Mouse (Mus musculus) midbrain, postnatal 0 days (tissue): ENCODE data around the gene Fam131c. TPM values are rescaled to one million over a fixed set of nuclear protein-coding genes. Genes with fewer than 3 reads are reported as not detected.
A peak's percentile ranks its signal among the peaks of the same experiment; 100 is the strongest.

Experiments
- ATAC-seq: fragments of 200-750 bp; cut with Nextera tagmentation; 2 replicates; pipeline ENCODE4 v1.8.0; 2017; ENCODE audit warnings: moderate number of reproducible peaks, mild to moderate bottlenecking, moderate TSS enrichment, moderate library complexity; ENCODE audit not compliant: low FRiP score
- DNase-seq: peaks from one replicate; pipeline ENCODE4 v3.0.0-alpha.2; 2015; ENCODE audit warnings: low spot score
- H3K27ac ChIP-seq: fragments of 300-500 bp; sonication (generic); 2 replicates; pipeline ENCODE4 v1.5.1; 2014; ENCODE audit warnings: low read depth, mild to moderate bottlenecking, low read length, mixed read lengths
- H3K27me3 ChIP-seq: fragments of 300-500 bp; sonication (generic); 2 replicates; pipeline ENCODE4 v1.6.1; 2014; ENCODE audit warnings: low read length, control low read depth, mixed read lengths; ENCODE audit not compliant: insufficient read depth
- H3K36me3 ChIP-seq: fragments of 300-500 bp; sonication (generic); 2 replicates; pipeline ENCODE4 v1.6.1; 2014; ENCODE audit warnings: low read length, control low read depth, mixed read lengths; ENCODE audit not compliant: insufficient read depth
- H3K4me1 ChIP-seq: fragments of 300-500 bp; sonication (generic); 2 replicates; pipeline ENCODE4 v1.6.1; 2014; ENCODE audit warnings: mild to moderate bottlenecking, control low read depth, antibody characterized with exemption, low read length, mixed read lengths; ENCODE audit not compliant: insufficient read depth
- H3K4me2 ChIP-seq: fragments of 300-500 bp; sonication (generic); 2 replicates; pipeline ENCODE4 v1.6.1; 2014; ENCODE audit warnings: low read depth, mild to moderate bottlenecking, low read length, mixed read lengths; ENCODE audit not compliant: poor library complexity, severe bottlenecking
- H3K4me3 ChIP-seq: fragments of 300-500 bp; sonication (generic); 2 replicates; pipeline ENCODE4 v1.5.1; 2014; ENCODE audit warnings: low read depth, mild to moderate bottlenecking, low read length, moderate library complexity
- H3K9ac ChIP-seq: fragments of 300-500 bp; sonication (generic); replicated peaks from 2 replicates; pipeline ENCODE4 v1.6.1; 2014; ENCODE audit warnings: mild to moderate bottlenecking, low read length, moderate library complexity, mixed read lengths; ENCODE audit not compliant: poor library complexity, severe bottlenecking
- H3K9me3 ChIP-seq: fragments of 300-500 bp; sonication (generic); 2 replicates; pipeline ENCODE4 v1.6.1; 2016; ENCODE audit warnings: low read length, control low read depth
- CTCF ChIP-seq: IDR thresholded peaks from 2 replicates; pipeline ENCODE4 v1.5.1; 2016; ENCODE audit warnings: antibody characterized with exemption, mild to moderate bottlenecking
- WGBS: fragments of 180-500 bp; shearing (Covaris S2); extraction: QIAGEN DNeasy Blood & Tissue Kit; methylation state at CpG from one replicate; pipeline ENCODE4 v1.1.7; 2014; 5-methylcytosine and 5-hydroxymethylcytosine counted together
- polyA plus RNA-seq: library from polyadenylated mRNA; unstranded; fragments of >200 nt; fragmentation: Nextera tagmentation; extraction: Ambion mirVana; gene quantifications from 2 replicates; pipeline ENCODE4 v1.2.1, GENCODE M21; 2015
- total RNA-seq: library from RNA; depleted of rRNA; stranded (reverse); fragments of >200 nt; gene quantifications from 2 replicates; pipeline ENCODE4 v1.2.3, GENCODE M21; 2014

The Fam131c gene
- total and polyA plus RNA-seq, 2 experiments from 2014 or later: 56.7 to 119 TPM

DNA sequence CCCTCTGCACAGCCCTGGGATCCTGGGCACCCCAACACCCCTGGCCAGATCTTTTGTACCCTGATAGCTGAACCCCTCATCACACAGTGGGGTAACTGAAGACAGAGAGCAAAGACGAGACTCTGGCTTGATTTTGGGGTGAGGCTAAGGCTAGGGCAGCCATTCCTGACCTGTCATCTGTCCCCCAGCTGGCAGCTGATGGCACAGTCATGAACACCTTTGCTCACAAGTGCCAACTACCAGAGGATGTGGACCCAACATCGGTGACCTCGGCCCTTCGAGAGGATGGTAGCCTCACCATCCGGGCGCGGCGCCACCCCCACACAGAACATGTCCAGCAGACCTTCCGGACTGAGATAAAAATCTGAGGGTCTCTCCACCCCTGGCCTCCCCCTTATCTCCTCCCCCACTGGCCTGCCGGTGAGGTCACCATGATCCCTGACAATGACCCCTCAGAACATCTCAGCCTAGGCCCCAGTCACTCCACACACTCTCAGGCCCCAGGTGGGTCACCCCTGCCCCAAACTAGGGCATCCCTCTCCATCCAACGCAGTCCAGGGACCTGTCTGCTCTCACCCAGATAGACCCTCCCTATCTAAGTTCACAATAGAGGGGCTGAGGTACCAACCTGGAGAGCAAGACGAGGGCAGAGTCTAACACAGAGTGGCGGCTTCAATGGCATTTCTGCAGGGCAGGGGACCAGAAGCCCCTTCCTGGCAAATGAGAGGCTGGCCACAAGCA, 55.8 kb downstream of the Fam131c start:
- H3K9me3 ChIP-seq: no peaks in the 10 kb centered on the region
- TF ChIP-seq CTCF: no peak
- H3K4me3 ChIP-seq: no peak overlapping the region
- H3K4me1 ChIP-seq: no peaks in the 10 kb centered on the region
- H3K36me3 ChIP-seq: no peaks in the 10 kb centered on the region
- DNase-seq (no peak), ATAC-seq (no peak)
- no peaks in the 10 kb centered on the region for H3K27me3 ChIP-seq
- WGBS: 88% methylated on average over 13 of the region's 13 CpGs
- no peak overlapping the region for H3K9ac ChIP-seq
- H3K4me2 ChIP-seq: no peak overlapping the region
- H3K27ac ChIP-seq: no peak overlapping the region

DNA sequence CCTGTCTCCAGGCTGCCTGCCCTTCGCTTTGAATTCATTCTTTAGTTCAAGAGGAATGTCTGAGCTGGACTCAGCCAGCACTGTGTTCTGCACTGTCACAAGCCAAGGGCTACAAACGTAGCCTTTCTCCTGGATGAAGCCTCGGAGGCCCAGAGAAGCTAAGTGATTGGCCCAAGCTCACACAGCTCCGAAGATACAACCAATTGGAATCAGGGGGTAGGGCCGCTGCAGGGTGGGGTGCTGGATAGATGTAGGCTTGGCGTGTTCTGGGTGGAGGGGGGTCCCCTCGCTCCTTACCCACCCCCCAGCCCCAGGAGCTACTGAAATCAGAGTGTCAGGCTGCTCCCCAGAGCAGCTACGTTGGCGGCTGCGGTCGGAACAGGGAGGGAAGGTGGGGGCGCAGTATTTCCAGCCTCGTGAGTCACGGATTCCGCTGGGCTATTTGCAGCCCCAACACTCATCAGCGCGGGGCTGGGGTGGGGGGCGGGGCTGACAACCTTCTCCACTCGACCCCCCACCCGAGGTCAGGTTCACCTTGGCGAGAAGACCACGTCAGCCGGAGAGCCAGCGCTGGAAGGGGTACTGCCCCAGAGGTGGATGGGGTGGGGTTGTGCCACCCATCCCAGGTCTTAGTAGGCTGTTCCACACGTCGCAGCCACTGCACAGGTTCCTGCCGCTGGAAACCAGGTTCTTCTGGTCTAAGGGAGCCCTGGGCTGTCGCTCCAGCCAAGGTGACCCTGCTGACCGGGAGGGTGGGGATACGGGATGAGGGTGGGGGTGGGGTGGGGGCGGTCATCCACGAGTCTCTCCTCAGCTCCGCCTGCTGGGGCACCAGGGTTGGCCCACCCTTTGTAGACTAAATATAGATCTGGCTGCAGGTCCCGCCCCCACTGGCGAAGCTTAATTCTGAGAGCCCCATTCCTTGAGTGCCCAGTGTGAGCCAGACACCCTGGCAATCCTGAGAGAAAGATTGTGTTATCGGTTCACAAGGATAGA, 57.8 kb downstream of the Fam131c start:
- DNase-seq (peak; percentile 83), ATAC-seq (peak; percentile 90)
- H3K4me3 ChIP-seq: peak overlapping the region; percentile 52
- H3K27ac ChIP-seq: peak overlapping the region; percentile 62
- peak overlapping the region; percentile 78 for H3K4me2 ChIP-seq
- WGBS: 4% methylated on average over 32 of the region's 36 CpGs
- TF ChIP-seq CTCF: peak; percentile 23; the same call in 1 of the 2 replicates
- H3K9ac ChIP-seq: peak overlapping the region; percentile 77
- no peaks in the 10 kb centered on the region for H3K27me3 ChIP-seq
- no peaks in the 10 kb centered on the region for H3K36me3 ChIP-seq
- no peaks in the 10 kb centered on the region for H3K4me1 ChIP-seq
- H3K9me3 ChIP-seq: no peaks in the 10 kb centered on the region

DNA sequence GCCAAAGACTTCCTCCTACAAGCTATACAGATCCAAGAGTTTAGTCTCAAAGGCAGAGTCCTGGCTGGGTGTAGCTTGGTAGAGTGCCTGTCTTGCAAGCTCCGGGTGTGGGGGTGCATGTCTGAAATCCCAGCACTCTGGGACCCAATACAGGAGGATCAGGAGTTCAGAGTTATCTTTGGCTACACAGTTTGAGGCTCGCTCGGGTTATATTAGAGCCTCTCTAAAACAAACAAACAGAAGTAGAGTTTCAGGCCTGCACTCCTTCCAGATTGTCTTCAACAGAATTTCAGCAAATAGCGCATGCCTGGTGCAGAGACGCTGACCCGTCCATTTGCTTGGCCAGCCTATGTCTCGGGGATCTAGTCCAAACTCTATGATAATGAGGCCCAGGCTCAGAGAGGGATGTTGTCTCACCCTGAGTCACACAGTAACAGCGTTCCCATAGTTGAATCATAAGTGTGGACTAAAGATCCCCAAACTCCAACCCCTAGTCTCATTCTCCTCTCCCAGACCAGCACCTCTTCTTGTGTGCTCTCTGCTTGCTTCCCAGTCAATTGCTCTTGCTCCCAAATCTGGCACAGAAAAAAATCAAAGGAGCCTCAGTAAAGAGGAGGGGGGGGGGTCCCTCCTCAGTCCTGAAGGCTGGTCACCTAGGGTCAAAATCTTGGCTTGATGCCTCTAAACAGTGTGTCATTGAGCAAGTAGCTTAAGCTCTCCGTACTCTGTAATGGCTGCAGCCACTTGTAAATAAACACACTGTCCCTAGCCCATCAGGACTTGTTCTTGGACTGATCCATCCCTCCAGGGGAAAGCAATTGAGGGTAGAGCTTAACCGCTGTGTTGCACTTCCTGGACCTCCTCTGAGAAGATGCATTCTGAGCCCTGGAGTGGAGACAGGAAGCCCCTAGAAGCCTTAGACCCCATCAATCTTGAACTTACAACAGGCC, 59.1 kb downstream of the Fam131c start:
- Histone ChIP-seq H3K4me3 (peak overlapping the region; percentile 52; the same call in 1 of the 2 replicates), H3K27me3 (no peaks in the 10 kb centered on the region), H3K9me3 (no peaks in the 10 kb centered on the region), H3K4me2 (peak overlapping the region; percentile 78), H3K36me3 (no peaks in the 10 kb centered on the region), H3K4me1 (no peaks in the 10 kb centered on the region), H3K27ac (0 out of 2 replicates have a peak overlapping the region, but pooled peaks have one; percentile 6), H3K9ac (no peak overlapping the region)
- DNase-seq: no peak
- ATAC-seq: no peak
- 78% methylated on average over 10 of the region's 10 CpGs for WGBS
- no peak for TF ChIP-seq CTCF

DNA sequence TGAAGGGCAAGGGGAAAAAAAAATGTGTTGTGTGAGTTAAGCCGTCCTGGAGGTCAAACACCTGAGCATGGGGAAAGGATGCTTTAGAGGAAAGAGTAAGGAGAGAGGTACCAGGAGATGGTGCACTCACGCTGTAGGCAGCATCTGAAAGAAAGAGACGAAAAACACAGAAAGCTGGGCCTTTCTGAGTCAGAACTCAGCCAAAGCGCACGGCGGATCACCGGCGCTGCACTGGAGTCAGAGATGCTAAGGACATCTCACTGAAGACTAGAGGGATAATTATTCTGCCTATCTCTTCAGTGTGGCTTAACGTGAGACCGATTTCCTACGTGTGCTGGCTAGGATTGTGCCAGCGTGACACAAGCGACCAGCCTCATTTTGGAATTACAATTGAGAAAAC, 59.9 kb downstream of the Fam131c start:
- Histone ChIP-seq H3K4me3 (no peak overlapping the region), H3K27ac (no peak overlapping the region), H3K36me3 (no peaks in the 10 kb centered on the region), H3K4me1 (no peaks in the 10 kb centered on the region), H3K27me3 (no peaks in the 10 kb centered on the region), H3K9me3 (no peaks in the 10 kb centered on the region), H3K4me2 (no peak overlapping the region), H3K9ac (no peak overlapping the region)
- DNase-seq (no peak), ATAC-seq (no peak)
- no peak for TF ChIP-seq CTCF
- WGBS: 83% methylated on average over 13 of the region's 13 CpGs

DNA sequence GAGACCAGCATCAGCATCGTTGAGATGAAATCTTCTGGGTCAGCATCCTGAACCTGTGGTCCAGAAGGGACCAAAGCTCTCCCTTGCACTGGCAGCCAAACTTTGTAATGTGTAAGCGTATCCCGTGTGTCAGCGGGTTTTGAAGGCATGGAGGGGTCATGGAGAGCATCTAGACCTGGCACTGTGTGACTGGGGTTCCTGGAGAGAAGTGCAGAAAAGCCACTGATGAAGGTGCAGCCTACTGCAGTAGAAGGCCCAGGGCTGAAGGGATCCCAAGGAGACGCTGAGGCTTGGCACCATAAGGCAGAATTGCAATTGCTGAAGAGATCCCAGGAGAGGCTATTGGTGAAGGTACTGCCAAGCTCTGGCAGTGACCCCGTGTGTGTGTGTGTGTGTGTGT, 61.4 kb downstream of the Fam131c start:
- 83% methylated on average over 6 of the region's 6 CpGs for WGBS
- H3K4me1 ChIP-seq: no peaks in the 10 kb centered on the region
- H3K9me3 ChIP-seq: no peaks in the 10 kb centered on the region
- H3K36me3 ChIP-seq: no peaks in the 10 kb centered on the region
- H3K4me2 ChIP-seq: no peak overlapping the region
- DNase-seq: no peak
- H3K4me3 ChIP-seq: no peak overlapping the region
- H3K27ac ChIP-seq: no peak overlapping the region
- H3K27me3 ChIP-seq: 0 out of 2 replicates have a peak, but pooled peaks cover 4% of the 10 kb centered on the region
- TF ChIP-seq CTCF: no peak
- no peak for ATAC-seq
- no peak overlapping the region for H3K9ac ChIP-seq
